Mouse (Mus musculus) layer of hippocampus, adult 11-12 months (tissue): ENCODE measurements around the gene Ncdn.

Source experiments
- DNase-seq: peaks from one replicate; pipeline ENCODE4 v3.0.0; 2022; ENCODE audit warnings: low spot score

Gene Ncdn

DNA sequence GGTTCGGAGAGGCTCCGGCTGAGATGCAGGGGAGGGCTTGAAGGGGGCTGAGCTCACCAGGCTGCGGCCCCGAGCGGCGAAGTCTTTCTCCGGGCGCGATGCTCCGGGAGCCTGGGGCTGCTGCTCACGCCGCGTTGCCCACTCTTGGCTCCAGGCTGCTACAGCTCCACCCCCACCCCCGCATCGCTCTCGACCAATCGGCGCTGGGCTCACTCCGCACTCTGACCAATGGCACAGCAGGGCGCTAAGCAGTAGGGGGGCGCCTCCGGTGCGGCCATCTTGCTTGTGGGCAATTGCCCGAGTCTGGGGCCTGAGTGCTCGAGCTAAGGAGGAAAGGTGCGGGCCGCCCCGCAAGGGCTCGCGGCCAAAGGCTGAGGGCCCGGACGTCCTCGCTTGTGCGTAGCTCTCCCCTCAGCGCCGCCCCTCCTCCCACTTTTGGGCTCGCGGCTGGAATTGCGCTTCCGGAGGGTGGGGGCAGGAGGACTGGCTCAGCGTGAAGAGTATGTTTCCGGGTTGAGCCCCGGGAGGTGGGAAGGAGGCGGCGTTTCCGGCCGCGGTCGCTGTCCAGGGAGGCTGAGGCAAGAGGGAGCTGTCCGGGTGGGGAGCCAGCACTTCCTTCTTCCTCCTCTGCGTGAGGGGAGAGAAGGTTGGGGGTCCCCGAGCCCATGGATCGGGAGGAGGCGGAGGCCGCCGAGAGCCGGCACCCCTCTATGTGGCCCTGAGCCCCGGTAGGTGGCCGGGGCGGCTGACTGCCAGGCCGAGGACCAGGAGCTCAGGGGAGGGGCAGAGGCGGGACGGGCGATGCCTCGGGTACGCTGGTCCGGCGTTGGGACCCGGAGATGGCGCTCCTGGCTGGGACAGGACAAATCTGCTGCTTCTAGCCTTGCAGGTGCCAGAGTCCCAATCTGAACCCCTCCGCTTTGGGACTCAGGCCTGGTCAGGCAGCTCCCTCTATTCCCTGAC lies at the start of gene Ncdn, which contains the start of gene AU040320:
Gene Ncdn (minus strand): TSS at position 171 of the 963 bp plus-strand sequence.
Gene AU040320 (plus strand): TSS at position 277 of the 963 bp plus-strand sequence.
- DNase-seq, result peak; percentile 98

DNA sequence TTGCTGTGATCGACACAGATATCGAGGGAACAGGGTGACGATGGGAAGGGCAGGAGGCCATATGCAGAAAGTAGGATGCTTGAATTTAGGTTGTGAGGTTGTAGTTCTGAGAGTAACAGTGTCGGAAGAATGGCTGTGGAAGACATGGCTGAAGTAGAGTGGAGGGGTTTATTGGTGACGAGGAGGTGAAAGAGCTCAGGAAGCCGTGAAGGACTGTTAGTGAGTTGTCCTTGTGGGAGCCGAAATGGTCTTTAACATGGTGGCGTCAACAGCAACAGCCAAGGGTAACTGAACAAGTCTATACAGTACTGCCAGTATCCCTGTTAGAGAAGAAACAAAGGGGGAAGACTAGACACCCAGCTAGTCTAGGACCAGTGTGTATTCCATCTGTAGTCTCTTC lies 48.9 kb upstream of the Ncdn start:
- no peak for DNase-seq

GRCm38 (mm10) chr4:126792341-126793102 lies 39.3 kb upstream of the Ncdn start:
- DNase-seq, result no peak

DNA sequence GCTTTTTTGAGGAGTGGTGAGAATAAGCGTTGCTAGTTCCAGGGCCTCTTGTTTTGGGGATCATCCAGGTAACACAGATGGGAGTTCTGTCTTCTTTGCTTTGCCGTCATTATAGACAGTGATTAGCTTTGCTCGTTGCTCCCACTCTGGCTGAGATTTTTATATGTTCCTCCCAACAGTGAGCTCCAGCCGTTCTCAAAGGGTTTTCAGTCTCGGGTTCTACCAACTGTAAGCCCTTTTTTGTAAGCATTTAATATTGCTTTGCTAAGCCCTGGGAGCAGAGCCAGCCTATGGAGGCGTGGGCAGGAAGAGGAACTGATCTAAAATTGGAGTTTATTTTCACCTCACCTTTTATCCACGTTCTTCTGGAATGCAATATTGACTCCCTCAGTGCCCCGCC lies 29.8 kb upstream of the Ncdn start:
- DNase-seq, result peak; percentile 69

GRCm38 (mm10) chr4:126782512-126782911 lies 29.3 kb upstream of the Ncdn start:
- no peak for DNase-seq

DNA sequence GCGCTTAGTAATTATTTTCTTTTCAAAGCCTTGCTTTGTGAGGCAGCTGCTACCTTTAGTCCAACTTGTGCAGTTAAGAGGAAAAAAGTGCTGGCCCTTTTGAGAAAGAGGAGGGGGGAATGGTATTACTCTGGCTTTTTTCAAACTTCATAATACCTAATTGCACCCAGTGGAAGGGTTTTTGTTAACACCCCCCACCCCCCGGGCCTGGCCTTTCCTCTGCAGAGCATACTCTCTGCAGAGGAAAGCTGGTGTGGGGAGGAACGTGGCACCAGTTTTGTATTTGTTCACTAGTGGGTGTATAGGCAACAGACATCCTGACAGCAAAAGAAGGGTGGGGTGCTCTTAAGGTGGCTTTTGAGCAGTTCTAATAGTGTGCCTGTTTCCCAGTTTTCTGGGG lies 28.6 kb upstream of the Ncdn start:
- DNase-seq, result no peak

DNA sequence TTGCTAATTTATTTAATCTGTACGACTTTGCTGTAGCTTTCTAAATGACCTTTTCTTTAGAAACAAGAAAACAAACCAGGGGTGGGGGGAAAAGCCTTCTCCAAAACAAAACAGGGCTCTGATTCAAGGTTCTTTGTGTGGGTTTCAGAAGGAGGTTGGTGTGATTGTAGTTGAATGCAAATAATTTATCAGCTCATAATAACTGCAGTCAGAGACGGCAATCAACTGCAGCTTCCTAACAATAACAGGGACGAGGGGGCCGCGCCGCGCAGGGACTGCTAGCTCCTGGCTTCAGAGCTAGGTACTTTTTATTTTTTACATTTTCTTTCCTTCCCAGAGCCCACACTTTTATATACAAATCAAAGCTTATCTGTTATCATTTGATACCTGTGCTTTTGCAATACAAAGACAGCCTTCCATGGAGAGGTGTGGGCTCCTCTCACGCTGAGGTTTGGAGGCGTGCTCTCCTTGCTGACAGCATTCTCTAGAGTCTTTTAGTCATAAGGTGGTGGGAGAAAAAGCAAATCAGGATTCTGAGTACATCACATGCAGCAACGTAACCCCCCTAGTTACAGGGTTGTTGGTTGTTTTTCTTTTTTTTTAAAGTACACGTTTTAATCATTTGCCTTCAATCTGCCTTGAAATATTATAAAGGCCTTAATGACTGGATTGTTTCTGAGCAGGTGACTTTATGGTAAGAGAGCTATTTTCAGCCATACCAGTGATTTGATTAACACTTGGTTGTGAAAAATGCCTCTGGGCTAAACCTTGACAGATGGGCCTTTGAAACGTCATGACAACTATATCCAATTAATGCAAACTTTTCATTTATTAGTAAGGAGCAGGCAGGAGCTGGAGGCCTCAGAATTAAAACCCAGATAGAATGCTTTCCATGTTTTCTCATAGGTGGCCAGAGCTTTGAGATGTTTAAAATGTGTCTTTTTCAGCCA lies 26.9 kb upstream of the Ncdn start:
- DNase-seq, result no peak

- DNase-seq, result no peak
These were observed 25.9 kb upstream of the Ncdn start for GRCm38 (mm10) chr4:126779148-126779581.

GRCm38 (mm10) chr4:126775182-126775581 lies 21.9 kb upstream of the Ncdn start:
- no peak for DNase-seq

GRCm38 (mm10) chr4:126773871-126774270 lies 20.6 kb upstream of the Ncdn start:
- no peak for DNase-seq

GRCm38 (mm10) chr4:126770831-126771230 lies 17.6 kb upstream of the Ncdn start:
- DNase-seq, result no peak

DNA sequence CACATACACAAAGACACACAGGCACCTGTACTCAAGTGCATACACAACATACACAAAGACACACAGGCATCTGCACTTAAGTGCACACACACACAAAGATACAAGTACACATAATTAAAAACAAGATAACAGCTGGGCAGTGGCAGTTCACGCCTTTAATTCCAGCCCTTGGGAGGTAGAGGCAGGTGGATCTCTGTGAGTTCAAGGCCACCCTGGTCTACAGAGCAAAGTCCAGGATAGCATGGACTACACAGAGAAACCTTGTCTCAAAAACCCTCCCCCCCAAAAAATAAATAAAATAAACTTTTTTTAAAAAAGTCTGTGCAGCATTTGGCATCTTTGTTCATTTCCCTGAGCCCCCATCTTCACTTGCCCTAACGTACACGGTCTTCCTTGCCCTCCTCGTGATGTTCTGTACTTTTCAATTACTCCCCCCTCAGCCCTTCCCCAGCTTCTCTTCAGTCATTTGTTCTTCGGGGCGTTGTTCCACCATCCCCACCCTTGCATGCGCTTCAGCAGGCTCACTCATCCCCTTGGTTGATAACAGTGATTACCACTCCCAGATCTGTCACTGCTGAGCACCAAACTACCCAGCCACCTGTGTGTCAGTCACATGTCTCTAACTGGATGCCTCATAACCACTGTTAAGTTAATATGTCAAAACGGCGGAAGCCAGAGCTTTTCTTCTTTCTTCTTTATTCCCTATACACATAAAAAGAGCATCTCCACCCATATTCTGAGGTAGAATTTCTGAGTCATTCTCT lies 16.7 kb upstream of the Ncdn start:
- no peak for DNase-seq

DNA sequence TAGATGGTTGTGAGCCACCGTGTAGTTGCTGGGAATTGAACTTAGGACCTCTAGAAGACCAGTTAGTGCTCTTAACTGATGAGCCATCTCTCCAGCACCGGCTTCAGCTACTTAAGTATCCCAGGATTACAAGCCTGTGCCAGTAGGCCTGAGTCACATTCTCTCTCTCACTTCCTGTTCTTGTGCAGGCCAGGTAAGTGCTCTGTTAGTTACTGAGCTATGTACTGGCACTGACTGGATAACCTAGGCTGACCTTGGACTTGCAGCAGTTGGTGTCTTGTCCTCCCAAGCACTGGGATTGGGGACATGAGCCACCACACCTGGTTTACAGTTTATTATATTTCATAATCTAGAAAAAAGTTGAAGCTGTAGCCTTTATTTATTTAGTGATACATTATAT lies 10.2 kb upstream of the Ncdn start:
- DNase-seq, result no peak

- DNase-seq, result no peak
These were observed 9.5 kb upstream of the Ncdn start for GRCm38 (mm10) chr4:126762586-126763359.

GRCm38 (mm10) chr4:126759435-126759834 lies 6.2 kb upstream of the Ncdn start:
- no peak for DNase-seq

DNA sequence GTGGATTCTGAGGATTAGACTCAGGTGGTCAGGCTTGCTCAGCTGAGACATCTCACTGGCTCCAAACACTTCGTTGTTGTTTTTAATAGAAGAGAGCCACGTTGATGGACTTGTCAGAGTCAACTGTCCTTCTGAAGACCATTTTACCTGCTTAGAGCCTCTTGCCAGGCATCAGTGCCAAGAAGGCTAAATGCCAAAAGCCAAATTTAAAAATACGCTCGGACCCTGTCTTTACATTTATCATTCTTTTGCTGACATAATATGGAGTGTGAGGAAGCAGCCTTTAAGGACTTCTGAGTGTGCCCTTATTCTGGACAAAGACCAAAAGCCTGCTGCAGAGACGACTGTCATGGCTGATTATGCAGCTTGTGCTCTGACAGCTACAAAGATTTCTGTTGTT lies 5.1 kb upstream of the Ncdn start:
- DNase-seq, result no peak

- peak; percentile 68 for DNase-seq
These were observed 3.5 kb upstream of the Ncdn start for GRCm38 (mm10) chr4:126756766-126757165.

DNA sequence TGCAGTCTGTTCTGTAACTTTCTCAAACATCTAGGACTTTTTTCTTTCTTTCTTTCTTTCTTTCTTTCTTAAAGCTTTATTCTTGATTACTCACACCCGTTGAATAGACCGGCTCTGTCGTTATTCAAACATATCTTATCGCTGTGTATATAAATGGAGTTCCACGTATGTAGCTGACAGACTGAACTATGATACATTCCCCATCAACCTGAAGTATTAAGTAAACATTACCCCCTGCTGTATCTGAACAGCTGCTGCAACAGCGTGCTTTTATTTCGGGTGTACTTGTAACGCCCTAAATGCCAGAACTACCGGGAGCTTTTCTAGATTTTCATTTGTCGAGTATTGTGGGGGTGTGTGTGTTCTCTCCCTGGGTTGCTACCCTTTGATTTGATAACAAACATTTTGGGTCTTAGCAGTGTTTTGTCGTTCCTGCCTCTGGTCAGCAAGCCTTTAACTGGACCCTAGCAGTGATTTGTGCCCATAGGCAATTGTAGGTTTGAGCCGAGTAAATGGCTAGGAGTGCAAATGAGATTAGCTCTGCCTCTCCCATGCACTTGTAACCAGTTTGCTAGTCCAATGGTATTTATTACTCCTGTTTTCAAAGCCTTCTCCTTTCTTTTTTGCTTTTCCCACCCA lies 1.6 kb upstream of the Ncdn start:
- DNase-seq, result no peak

GRCm38 (mm10) chr4:126754231-126754611 lies 983 bp upstream of the Ncdn start:
- no peak for DNase-seq
